Mouse (Mus musculus) kidney, adult 2 months (tissue): Measurements from ENCODE around the gene Lrguk. TPM values are rescaled to one million over a fixed set of nuclear protein-coding genes. Genes with fewer than 3 reads are reported as not detected.

Experiments
- DNase-seq: peaks from one replicate; pipeline ENCODE4 v3.0.0; 2021
- H3K27ac ChIP-seq: fragments of 200-500 bp; 2 replicates; pipeline ENCODE4 v1.5.1; 2012; ENCODE audit warnings: low read depth, low read length, control low read depth, inconsistent platforms; ENCODE audit not compliant: insufficient read depth
- H3K27me3 ChIP-seq: fragments of 200-500 bp; replicated peaks from 2 replicates; pipeline ENCODE4 v1.6.1; 2012; ENCODE audit warnings: mild to moderate bottlenecking, moderate library complexity, low read length, inconsistent platforms; ENCODE audit not compliant: control insufficient read depth, insufficient read depth
- H3K36me3 ChIP-seq: fragments of 200-500 bp; 2 replicates; pipeline ENCODE4 v1.6.1; 2012; ENCODE audit warnings: mild to moderate bottlenecking, moderate library complexity, low read length, inconsistent platforms; ENCODE audit not compliant: control insufficient read depth, insufficient read depth
- H3K4me1 ChIP-seq: fragments of 200-500 bp; 2 replicates; pipeline ENCODE4 v1.6.1; 2011; ENCODE audit warnings: low read length; ENCODE audit not compliant: control insufficient read depth, insufficient read depth
- H3K4me3 ChIP-seq: fragments of 200-500 bp; 2 replicates; pipeline ENCODE4 v1.5.1; 2011; ENCODE audit warnings: mild to moderate bottlenecking, low read depth, low read length, control low read depth; ENCODE audit not compliant: insufficient read depth
- CTCF ChIP-seq: fragments of 200-500 bp; conservative IDR thresholded peaks from 2 replicates; pipeline ENCODE4 v1.5.1; 2011; ENCODE audit warnings: low read depth, mild to moderate bottlenecking, control low read depth, low read length, moderate library complexity, mixed read lengths; ENCODE audit not compliant: insufficient read depth, insufficient read length
- POLR2A ChIP-seq: fragments of 200-500 bp; IDR thresholded peaks from one replicate; pipeline ENCODE4 v1.6.1; 2011; ENCODE audit warnings: low read depth, low read length, control low read depth
- WGBS: fragments of 180-500 bp; shearing (Covaris S2); methylation state at CpG from one replicate; pipeline ENCODE4 v1.1.7; 2018; 5-methylcytosine and 5-hydroxymethylcytosine counted together
- polyA plus RNA-seq: library from polyadenylated mRNA; depleted of rRNA; stranded (reverse); fragments of >200 nt; gene quantifications from 2 replicates; pipeline ENCODE4 v1.2.3, GENCODE M21; 2012

The Lrguk gene
- polyA plus RNA-seq, 1 experiment, result 0.27 TPM

DNA sequence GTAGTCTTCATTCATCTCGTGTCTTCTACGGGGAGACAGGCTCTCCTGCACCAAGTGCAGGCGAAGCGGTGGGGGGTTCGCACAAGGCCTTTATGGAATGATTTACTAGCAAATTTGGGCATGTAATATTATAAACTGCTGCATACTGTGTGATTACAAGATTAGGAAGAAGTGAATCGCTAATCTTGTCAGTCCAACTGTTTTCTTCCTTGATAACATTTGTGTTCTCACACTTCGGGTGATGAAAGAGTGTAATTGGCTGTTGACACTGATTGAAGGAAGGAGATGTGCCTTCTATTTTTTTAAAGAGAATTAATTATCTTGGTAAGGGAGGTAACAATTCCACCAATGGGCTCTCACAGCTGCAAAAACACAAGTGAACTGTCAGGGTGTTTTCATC lies 119.4 kb downstream of the Lrguk start:
- H3K27me3 ChIP-seq, result no peaks in the 10 kb centered on the region
- H3K4me1 ChIP-seq, result peaks cover 9% of the 10 kb centered on the region
- H3K27ac ChIP-seq, result no peak overlapping the region
- WGBS, result 76% methylated on average over 7 of the region's 7 CpGs
- no peak overlapping the region for H3K4me3 ChIP-seq
- no peak for TF ChIP-seq POLR2A
- TF ChIP-seq CTCF, result no peak
- no peak for DNase-seq
- no peaks in the 10 kb centered on the region for H3K36me3 ChIP-seq

DNA sequence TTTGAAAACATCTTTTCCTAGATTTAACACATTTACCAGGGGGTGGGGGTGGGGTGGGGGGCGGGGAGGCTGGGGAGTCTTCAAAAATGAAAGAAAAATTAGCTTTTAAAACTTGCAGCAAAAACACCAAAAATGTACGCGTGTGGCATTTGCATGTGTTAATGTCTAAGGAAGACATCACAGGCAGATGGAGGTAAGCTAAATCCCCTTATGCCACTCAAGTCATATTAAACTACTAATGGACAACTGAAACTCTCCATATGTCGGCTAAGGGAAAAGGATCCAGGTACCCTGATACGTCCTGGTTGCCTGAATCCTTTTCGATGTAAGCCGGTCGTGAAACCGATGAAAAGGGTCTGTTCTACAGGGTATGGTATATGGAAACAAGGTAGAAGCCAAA lies 119.8 kb downstream of the Lrguk start:
- Histone ChIP-seq H3K27ac (no peak overlapping the region), H3K36me3 (no peaks in the 10 kb centered on the region), H3K27me3 (no peaks in the 10 kb centered on the region), H3K4me3 (no peak overlapping the region), H3K4me1 (peaks cover 14% of the 10 kb centered on the region)
- 85% methylated on average over 9 of the region's 9 CpGs for WGBS
- no peak for DNase-seq
- no peak for TF ChIP-seq CTCF
- no peak for TF ChIP-seq POLR2A

DNA sequence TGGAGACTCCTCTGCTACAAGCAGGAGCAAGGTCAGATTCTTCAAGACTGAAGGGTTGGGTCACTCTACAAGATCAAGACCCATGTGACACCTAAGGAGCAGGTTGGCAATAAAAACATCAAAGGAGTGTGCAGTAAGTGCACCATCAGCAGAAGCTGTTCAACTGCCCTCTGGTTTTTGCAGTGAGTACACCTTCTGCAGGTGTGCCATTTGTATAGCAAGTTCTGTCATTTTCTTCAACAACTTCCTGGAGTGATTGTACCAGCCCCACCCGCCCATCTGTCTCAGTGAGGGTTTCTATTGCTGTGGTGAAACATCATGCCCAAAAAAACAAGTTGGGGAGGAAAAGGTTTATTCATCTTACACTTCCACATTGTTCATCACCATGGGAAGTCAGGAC lies 120.6 kb downstream of the Lrguk start:
- H3K4me3 ChIP-seq, result no peak overlapping the region
- peaks cover 19% of the 10 kb centered on the region for H3K4me1 ChIP-seq
- no peaks in the 10 kb centered on the region for H3K27me3 ChIP-seq
- 100% methylated on average over 1 of the region's 1 CpGs for WGBS
- TF ChIP-seq CTCF (no peak), POLR2A (no peak)
- H3K36me3 ChIP-seq, result no peaks in the 10 kb centered on the region
- no peak overlapping the region for H3K27ac ChIP-seq
- no peak for DNase-seq

DNA sequence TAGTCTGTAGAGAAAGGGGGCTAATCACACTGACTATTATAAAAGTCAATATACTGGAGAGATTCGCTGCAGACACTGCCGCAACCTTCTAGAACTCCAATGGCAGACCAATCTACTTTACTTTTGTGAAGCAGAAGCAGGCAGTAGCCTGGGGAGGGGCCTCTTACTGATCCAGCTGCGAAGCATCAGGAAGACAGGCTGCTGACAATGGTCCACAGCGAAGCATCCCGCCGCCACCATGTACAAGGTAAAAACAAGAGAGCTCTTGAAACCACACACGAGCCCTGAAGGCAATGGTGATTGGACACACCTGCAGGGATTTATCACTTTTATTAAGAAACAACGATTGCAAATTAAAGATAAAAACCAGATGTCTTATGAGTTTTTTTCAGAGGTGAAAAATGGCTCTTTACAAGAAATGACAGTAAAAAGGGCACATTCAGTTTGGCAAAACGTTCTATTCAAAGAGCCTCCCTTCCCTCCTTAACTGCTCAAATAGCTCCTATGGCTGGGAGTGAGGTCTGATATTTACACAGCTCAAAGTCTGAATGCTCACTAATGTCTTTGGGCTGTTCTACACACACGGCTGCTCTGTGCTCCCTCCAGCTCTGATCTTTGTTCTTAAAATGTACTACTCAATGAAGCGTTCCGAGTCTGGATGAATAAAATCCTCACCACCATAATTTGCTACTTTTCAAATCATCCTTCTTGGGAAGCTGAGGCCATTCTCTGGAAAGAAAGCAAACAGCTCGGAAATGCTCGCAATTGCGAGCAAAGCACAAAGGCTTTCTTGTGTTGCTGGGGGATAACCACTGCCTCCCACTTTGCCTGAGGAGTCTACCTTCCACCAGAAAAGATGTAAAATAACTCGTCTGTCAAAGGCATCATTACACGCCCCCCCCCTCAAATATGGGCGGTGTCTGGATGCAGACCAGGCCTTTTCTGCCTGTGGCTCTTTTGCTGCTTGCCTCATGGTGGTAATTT lies 124.1 kb downstream of the Lrguk start:
- no peaks in the 10 kb centered on the region for H3K27me3 ChIP-seq
- DNase-seq, result peak; percentile 70
- peaks cover 39% of the 10 kb centered on the region for H3K4me1 ChIP-seq
- TF ChIP-seq CTCF, result no peak
- TF ChIP-seq POLR2A, result no peak
- WGBS, result 49% methylated on average over 18 of the region's 18 CpGs
- peak overlapping the region; percentile 82 for H3K27ac ChIP-seq
- no peaks in the 10 kb centered on the region for H3K36me3 ChIP-seq
- no peak overlapping the region for H3K4me3 ChIP-seq

DNA sequence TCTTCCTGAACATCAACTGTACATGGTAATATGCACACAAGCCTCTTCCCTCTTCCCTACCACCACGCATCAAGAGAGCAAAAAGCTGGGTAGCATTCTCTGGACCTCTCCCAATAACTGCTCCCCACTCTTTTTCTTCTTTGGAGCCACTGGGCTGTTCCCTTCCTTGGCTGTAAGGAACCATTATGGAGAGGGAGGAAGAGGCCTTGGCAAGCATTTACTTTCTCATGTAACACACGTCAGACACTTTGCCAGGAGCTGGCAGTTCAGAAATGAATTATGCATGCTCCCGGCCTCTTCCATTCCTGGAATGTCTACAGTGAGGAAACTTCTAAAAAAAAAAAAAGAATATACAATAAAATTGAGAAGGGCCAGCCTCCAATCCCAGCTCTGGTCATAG lies 125.0 kb downstream of the Lrguk start:
- WGBS, result 10% methylated on average over 3 of the region's 3 CpGs
- no peak overlapping the region for H3K4me3 ChIP-seq
- H3K36me3 ChIP-seq, result no peaks in the 10 kb centered on the region
- peak; percentile 84 for DNase-seq
- peak overlapping the region; percentile 82 for H3K27ac ChIP-seq
- H3K4me1 ChIP-seq, result peaks cover 39% of the 10 kb centered on the region
- TF ChIP-seq CTCF, result no peak
- no peak for TF ChIP-seq POLR2A
- H3K27me3 ChIP-seq, result no peaks in the 10 kb centered on the region

DNA sequence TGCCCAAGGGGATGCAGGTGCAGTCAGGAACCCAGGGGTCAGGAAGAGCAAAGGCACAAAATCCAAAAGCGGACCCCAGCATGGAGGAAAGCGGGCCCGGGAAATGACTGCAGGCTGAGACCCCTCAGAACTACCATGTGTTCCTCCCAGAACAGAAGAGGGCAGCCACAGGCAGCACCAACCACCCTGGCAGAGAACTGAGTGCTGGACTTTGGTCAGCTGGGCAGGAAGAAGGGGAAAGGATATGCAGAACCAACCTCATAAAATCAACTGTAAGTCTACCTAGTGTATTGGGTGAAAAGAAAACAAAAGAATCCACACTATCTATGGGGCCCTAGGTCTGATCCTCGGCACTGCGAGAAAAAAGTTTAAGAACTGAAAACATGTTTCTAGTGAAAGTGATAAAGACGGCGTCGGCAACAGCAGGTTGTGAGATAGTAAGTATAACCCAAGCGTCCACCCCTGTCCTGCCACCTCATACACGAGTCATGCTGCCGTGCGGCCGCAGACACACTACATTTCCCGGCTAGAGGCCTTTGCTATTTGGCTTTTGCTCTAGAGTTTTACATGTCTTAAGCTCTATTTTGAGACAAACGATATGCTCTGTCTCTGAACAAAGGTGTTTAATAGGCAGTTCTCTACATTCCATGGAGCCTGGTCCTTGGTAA lies 126.0 kb downstream of the Lrguk start:
- H3K27me3 ChIP-seq, result no peaks in the 10 kb centered on the region
- peak overlapping the region; percentile 80 for H3K27ac ChIP-seq
- no peak overlapping the region for H3K4me3 ChIP-seq
- WGBS, result 58% methylated on average over 15 of the region's 15 CpGs
- H3K36me3 ChIP-seq, result peaks cover 4% of the 10 kb centered on the region
- peak; percentile 84 for DNase-seq
- TF ChIP-seq POLR2A (no peak), CTCF (no peak)
- peaks cover 39% of the 10 kb centered on the region for H3K4me1 ChIP-seq

DNA sequence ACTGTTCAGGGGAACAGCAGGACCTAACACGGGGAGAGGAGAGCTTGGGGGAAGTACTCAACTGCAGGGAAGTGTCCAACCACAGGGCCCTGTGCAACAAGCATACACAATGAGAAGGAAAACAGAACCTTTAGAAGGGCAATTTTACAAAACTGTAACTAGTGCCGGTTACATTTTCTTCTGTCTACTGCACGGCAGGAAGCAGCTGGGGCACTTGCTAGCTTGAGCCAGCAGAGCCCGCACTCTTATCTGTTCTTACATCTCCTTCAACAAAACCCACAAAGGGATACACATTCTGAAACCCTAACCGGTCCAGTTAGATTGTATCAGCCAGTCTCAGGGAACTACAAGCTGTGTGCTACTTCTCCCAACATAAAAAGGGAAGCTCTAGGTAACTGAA lies 126.8 kb downstream of the Lrguk start:
- no peak for TF ChIP-seq CTCF
- TF ChIP-seq POLR2A, result no peak
- Histone ChIP-seq H3K4me3 (no peak overlapping the region), H3K36me3 (peaks cover 4% of the 10 kb centered on the region), H3K27me3 (no peaks in the 10 kb centered on the region), H3K27ac (peak overlapping the region; percentile 80), H3K4me1 (peaks cover 39% of the 10 kb centered on the region)
- 6% methylated on average over 5 of the region's 5 CpGs for WGBS
- peak; percentile 61 for DNase-seq
